Mouse (Mus musculus): ENCODE measurements around the gene Dapk3.
"Not testable (repeated sequence)": the region's sequence is repeated elsewhere in the genome, so short reads cannot be mapped to it uniquely, and the experiment has no call there.

- not testable (repeated sequence) for TF ChIP-seq CTCF (IDR thresholded peaks at IDR 0.05; ENCODE audit: borderline replicate concordance, control insufficient read depth, extremely low read depth, insufficient read depth, low read length, poor library complexity); POLR2A (IDR thresholded peaks at IDR 0.05; ENCODE audit: control insufficient read depth, extremely low read depth, insufficient read depth, low read length, poor library complexity)
Measured at GRCm38 (mm10) chr10:81217267-81217666, 34.5 kb downstream of the Dapk3 start.

Data from thymus, adult 2 months (tissue).